Mouse (Mus musculus) midbrain, embryonic 15.5 days (tissue): ENCODE results near the gene Tia1. TPM values are rescaled to one million over a fixed set of nuclear protein-coding genes. Genes with fewer than 3 reads are reported as not detected.
A peak's percentile ranks its signal among the peaks of the same experiment; 100 is the strongest.

Experiments
- ATAC-seq: fragments of 200-750 bp; cut with Nextera tagmentation; replicated peaks from 2 replicates; pipeline ENCODE4 v1.8.0; 2017; ENCODE audit warnings: moderate TSS enrichment
- H3K27ac ChIP-seq: fragments of 300-500 bp; sonication (generic); 2 replicates; pipeline ENCODE4 v1.5.1; 2015; ENCODE audit warnings: mild to moderate bottlenecking, inconsistent platforms
- H3K27me3 ChIP-seq: fragments of 300-500 bp; sonication (generic); replicated peaks from 2 replicates; pipeline ENCODE4 v1.6.1; 2015; ENCODE audit warnings: inconsistent platforms
- H3K36me3 ChIP-seq: fragments of 300-500 bp; sonication (generic); replicated peaks from 2 replicates; pipeline ENCODE4 v1.6.1; 2015; ENCODE audit warnings: inconsistent platforms
- H3K4me1 ChIP-seq: fragments of 300-500 bp; sonication (generic); 2 replicates; pipeline ENCODE4 v1.6.1; 2015; ENCODE audit warnings: inconsistent platforms
- H3K4me2 ChIP-seq: fragments of 300-500 bp; sonication (generic); 2 replicates; pipeline ENCODE4 v1.6.1; 2015; ENCODE audit warnings: inconsistent platforms, mild to moderate bottlenecking, moderate library complexity
- H3K4me3 ChIP-seq: fragments of 300-500 bp; sonication (generic); 2 replicates; pipeline ENCODE4 v1.5.1; 2015; ENCODE audit warnings: mild to moderate bottlenecking, inconsistent platforms
- H3K9ac ChIP-seq: fragments of 300-500 bp; sonication (generic); 2 replicates; pipeline ENCODE4 v1.6.1; 2015; ENCODE audit warnings: mild to moderate bottlenecking, inconsistent platforms
- H3K9me3 ChIP-seq: fragments of 300-500 bp; sonication (generic); 2 replicates; pipeline ENCODE4 v1.6.1; 2016; ENCODE audit warnings: inconsistent platforms
- WGBS: fragments of 180-500 bp; shearing (Covaris S2); methylation state at CpG from one replicate; pipeline ENCODE4 v1.1.7; 2015; ENCODE audit warnings: mixed read lengths; 5-methylcytosine and 5-hydroxymethylcytosine counted together
- polyA plus RNA-seq: library from polyadenylated mRNA; unstranded; fragments of >200 nt; fragmentation: Nextera tagmentation; extraction: Ambion mirVana; gene quantifications from 2 replicates; pipeline ENCODE4 v1.2.1, GENCODE M21; 2015

Gene Tia1
- polyA plus RNA-seq, 1 experiment from 2014 or later: 360 TPM

DNA sequence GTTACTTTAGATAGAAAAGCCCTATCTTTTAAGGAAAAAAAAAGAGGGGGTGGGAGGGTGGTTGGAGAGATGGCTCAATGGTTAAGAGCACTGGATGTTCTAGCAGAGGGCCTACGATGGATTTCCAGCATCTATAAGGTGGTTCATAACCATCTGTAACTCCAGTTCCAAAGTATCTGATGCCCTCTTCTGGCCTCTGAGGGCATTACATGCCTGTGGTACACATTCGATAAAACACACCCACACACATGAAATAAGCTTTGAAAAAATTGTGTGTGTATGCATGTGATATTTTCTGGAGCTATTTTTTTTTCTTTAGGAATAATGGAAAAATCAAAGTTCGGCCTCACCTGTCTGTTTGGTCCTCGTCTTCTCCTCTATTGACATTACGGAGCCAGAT lies 12.7 kb upstream of the Tia1 start:
- 96% methylated on average over 5 of the region's 5 CpGs for WGBS
- H3K4me1 ChIP-seq: peaks cover 22% of the 10 kb centered on the region
- no peaks in the 10 kb centered on the region for H3K27me3 ChIP-seq
- no peak overlapping the region for H3K4me3 ChIP-seq
- peaks cover 48% of the 10 kb centered on the region for H3K36me3 ChIP-seq
- ATAC-seq: no peak
- H3K27ac ChIP-seq: no peak overlapping the region
- H3K4me2 ChIP-seq: no peak overlapping the region
- no peaks in the 10 kb centered on the region for H3K9me3 ChIP-seq
- no peak overlapping the region for H3K9ac ChIP-seq

DNA sequence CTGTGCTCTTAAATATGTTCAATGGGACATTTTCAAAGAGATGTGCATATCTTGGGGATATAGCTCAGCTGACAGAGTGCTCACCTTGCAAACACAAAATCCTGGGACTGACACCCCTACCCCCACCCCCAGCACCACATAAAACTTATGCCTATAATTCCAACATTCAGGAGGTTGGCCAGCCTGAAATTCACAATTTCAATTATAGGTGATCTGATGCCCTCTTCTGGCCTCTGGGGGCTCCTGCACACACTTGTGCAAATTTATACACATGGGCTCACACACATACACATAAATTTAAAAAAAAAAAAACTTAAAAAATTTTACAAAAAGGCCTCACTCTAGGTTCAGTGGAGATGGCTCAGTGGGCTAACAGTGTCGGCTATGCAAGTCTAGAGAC lies 10.8 kb upstream of the Tia1 start:
- 95% methylated on average over 1 of the region's 1 CpGs for WGBS
- Histone ChIP-seq H3K27ac (no peak overlapping the region), H3K27me3 (no peaks in the 10 kb centered on the region), H3K4me3 (no peak overlapping the region), H3K4me2 (no peak overlapping the region), H3K9ac (no peak overlapping the region), H3K4me1 (peaks cover 30% of the 10 kb centered on the region), H3K36me3 (peaks cover 35% of the 10 kb centered on the region), H3K9me3 (no peaks in the 10 kb centered on the region)
- ATAC-seq: no peak

GRCm38 (mm10) chr6:86394078-86394720 lies 9.8 kb upstream of the Tia1 start:
- Histone ChIP-seq H3K9me3 (no peaks in the 10 kb centered on the region), H3K9ac (no peak overlapping the region), H3K36me3 (peaks cover 29% of the 10 kb centered on the region), H3K27ac (no peak overlapping the region), H3K4me1 (peaks cover 30% of the 10 kb centered on the region), H3K4me3 (no peak overlapping the region), H3K27me3 (no peaks in the 10 kb centered on the region), H3K4me2 (no peak overlapping the region)
- no peak for ATAC-seq
- 94% methylated on average over 17 of the region's 17 CpGs for WGBS

- Histone ChIP-seq H3K9me3 (no peaks in the 10 kb centered on the region), H3K4me2 (peak overlapping the region; percentile 63), H3K4me1 (peaks cover 30% of the 10 kb centered on the region), H3K9ac (peak overlapping the region; percentile 92; the same call in 1 of the 2 replicates), H3K27ac (no peak overlapping the region), H3K27me3 (no peaks in the 10 kb centered on the region), H3K4me3 (peak overlapping the region; percentile 91), H3K36me3 (peaks cover 23% of the 10 kb centered on the region)
- WGBS: 88% methylated on average over 9 of the region's 9 CpGs
- ATAC-seq: no peak
These were observed 9.0 kb upstream of the Tia1 start for GRCm38 (mm10) chr6:86395021-86395420.

DNA sequence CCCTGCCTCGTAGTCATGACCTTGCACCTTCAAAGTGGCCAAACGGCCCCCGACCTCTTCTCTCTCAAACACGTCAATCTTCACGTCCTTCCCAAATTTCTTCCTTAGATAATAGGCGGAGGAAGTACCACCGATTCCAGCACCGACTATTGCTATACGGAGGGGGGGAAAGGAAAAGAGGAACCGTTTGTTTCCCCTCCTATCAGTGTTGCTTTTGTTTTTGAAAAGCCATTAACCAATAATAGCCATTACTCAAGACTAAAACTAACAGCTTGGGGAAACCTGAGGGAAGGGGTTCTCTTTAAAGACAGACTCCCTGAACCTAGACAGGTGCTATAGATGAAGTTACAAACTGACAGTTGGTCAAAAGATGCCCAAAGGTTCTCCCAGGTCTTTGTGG lies 8.1 kb upstream of the Tia1 start:
- WGBS: 12% methylated on average over 10 of the region's 10 CpGs
- Histone ChIP-seq H3K27ac (peak overlapping the region; percentile 93), H3K9ac (peak overlapping the region; percentile 92), H3K4me1 (peaks cover 33% of the 10 kb centered on the region), H3K4me3 (peak overlapping the region; percentile 91), H3K4me2 (peak overlapping the region; percentile 63), H3K27me3 (no peaks in the 10 kb centered on the region), H3K36me3 (peaks cover 13% of the 10 kb centered on the region), H3K9me3 (no peaks in the 10 kb centered on the region)
- no peak for ATAC-seq

DNA sequence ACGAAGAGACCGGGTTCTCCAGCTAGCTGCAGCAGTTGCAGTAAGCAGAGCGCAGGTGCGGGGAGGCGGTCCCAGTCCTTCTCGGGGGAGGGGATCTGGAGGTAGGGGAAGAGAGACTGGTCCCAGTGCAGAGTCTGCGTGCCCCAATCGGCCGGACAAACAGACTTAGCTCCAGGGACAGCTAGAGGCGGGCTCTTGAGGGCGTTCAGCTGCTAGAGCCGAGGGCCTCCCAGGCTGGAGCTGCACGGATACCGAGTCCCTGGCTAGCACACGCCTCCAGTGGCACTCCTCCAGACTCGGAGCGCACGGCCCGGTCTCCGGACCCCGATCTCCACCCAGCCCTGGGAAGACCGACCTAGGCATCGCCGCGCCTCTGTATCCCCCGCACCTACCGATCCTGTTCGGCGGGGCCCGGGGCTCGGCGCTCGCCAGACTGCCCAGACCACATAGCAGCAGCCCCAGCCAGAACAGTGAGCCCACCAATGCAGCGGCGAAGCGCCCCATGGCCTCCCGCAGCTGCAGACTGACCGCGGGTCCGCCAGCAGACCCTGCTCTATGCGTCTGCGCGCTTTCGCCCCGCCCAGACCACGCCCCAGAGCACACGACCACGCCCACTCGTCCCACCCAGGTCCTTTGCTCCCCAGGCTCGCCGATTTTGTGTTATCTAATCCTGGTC lies 7.3 kb upstream of the Tia1 start, which contains the start of gene Pcyox1:
TSS of gene Pcyox1 (minus strand) at position 574 of the 676 bp plus-strand sequence.
- H3K4me2 ChIP-seq: peak within 1 kb of the TSS; percentile 63
- ATAC-seq: peak; percentile 95
- no peaks in the 10 kb centered on the region for H3K27me3 ChIP-seq
- H3K4me1 ChIP-seq: peaks cover 34% of the 10 kb centered on the region
- under 1% methylated on average over 51 of the region's 51 CpGs for WGBS
- H3K27ac ChIP-seq: peak within 1 kb of the TSS; percentile 93
- no peaks in the 10 kb centered on the region for H3K9me3 ChIP-seq
- peak within 1 kb of the TSS; percentile 91 for H3K4me3 ChIP-seq
- peak within 1 kb of the TSS; percentile 92 for H3K9ac ChIP-seq
- peaks cover 6% of the 10 kb centered on the region for H3K36me3 ChIP-seq

DNA sequence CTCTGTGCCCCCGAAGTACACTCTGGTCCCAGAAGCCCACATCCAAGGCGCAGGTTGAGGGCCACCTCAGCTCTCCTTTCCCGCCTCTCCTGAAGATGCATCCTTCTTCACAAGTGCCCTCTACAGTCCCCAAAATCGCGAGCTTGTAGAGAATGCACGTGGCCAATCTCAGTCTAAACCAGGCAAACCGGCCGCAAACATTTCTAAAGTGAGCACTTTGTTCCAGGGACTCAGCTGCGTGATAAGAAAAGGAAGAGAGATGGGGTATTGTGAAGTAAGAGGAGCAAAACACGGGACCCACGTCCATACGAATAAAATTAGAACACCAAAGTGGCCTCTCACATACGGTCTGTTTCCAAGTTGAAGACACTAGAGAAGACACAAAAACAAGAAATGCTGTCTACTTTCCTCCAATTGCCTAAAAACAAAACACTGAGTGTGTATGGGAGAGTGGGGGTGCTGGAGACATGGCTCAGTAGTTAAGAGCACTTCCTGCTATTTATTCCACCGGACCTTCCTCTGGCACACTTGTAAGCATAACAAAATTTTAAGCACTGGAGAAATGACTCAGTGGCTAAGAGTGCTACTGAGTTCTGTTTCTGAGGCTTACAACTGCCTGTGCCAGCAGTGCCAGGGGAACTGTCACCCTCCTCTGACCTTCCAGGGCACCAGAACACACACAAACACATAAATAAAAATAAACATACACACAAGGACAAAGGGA lies 6.6 kb upstream of the Tia1 start:
- H3K9me3 ChIP-seq: no peaks in the 10 kb centered on the region
- no peaks in the 10 kb centered on the region for H3K36me3 ChIP-seq
- 7% methylated on average over 14 of the region's 14 CpGs for WGBS
- H3K4me3 ChIP-seq: peak overlapping the region; percentile 91
- ATAC-seq: peak; percentile 2; the same call in 1 of the 2 replicates
- peaks cover 34% of the 10 kb centered on the region for H3K4me1 ChIP-seq
- H3K9ac ChIP-seq: peak overlapping the region; percentile 92
- H3K4me2 ChIP-seq: peak overlapping the region; percentile 63
- H3K27me3 ChIP-seq: no peaks in the 10 kb centered on the region
- H3K27ac ChIP-seq: peak overlapping the region; percentile 93

GRCm38 (mm10) chr6:86398986-86399385 lies 5.0 kb upstream of the Tia1 start:
- no peak overlapping the region for H3K4me3 ChIP-seq
- WGBS: 73% methylated on average over 2 of the region's 2 CpGs
- ATAC-seq: no peak

GRCm38 (mm10) chr6:86399995-86400394 lies 4.0 kb upstream of the Tia1 start:
- no peak overlapping the region for H3K4me2 ChIP-seq
- ATAC-seq: no peak
- WGBS: 92% methylated on average over 2 of the region's 2 CpGs
- H3K27me3 ChIP-seq: no peaks in the 10 kb centered on the region
- H3K9me3 ChIP-seq: no peaks in the 10 kb centered on the region
- no peaks in the 10 kb centered on the region for H3K36me3 ChIP-seq
- no peak overlapping the region for H3K4me3 ChIP-seq
- H3K27ac ChIP-seq: no peak overlapping the region
- H3K4me1 ChIP-seq: peaks cover 25% of the 10 kb centered on the region
- H3K9ac ChIP-seq: no peak overlapping the region

More at GRCm38 (mm10) chr6:86398986-86399385, 5.0 kb upstream of the Tia1 start:
- H3K27ac ChIP-seq: no peak overlapping the region
- no peak overlapping the region for H3K4me2 ChIP-seq
- no peaks in the 10 kb centered on the region for H3K9me3 ChIP-seq
- H3K9ac ChIP-seq: no peak overlapping the region
- peaks cover 35% of the 10 kb centered on the region for H3K4me1 ChIP-seq
- no peaks in the 10 kb centered on the region for H3K36me3 ChIP-seq
- no peaks in the 10 kb centered on the region for H3K27me3 ChIP-seq

DNA sequence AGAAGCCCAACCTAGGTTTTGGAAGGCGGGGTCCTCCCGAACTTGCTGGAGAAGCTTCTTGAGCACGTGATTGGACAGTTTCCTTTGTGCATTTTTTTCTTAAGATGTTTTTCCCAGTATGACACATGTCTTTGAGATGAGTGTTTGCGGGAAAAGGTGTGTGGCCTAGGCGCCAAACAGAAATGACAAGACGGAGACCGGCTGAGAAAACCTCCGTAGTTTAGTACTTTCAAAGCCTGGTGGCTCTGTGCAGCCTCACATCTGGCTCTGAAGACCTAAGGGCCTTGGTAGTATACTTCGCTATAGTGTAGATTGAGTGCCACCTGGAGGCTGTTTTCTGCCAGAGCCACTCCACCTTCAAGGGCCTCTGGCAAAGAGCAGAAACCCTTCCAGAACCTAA lies 3.0 kb upstream of the Tia1 start:
- no peaks in the 10 kb centered on the region for H3K9me3 ChIP-seq
- no peaks in the 10 kb centered on the region for H3K27me3 ChIP-seq
- H3K4me2 ChIP-seq: peak overlapping the region; percentile 39
- H3K27ac ChIP-seq: no peak overlapping the region
- WGBS: 9% methylated on average over 9 of the region's 9 CpGs
- H3K36me3 ChIP-seq: no peaks in the 10 kb centered on the region
- peaks cover 18% of the 10 kb centered on the region for H3K4me1 ChIP-seq
- H3K9ac ChIP-seq: no peak overlapping the region
- H3K4me3 ChIP-seq: peak overlapping the region; percentile 17; the same call in 1 of the 2 replicates
- no peak for ATAC-seq

DNA sequence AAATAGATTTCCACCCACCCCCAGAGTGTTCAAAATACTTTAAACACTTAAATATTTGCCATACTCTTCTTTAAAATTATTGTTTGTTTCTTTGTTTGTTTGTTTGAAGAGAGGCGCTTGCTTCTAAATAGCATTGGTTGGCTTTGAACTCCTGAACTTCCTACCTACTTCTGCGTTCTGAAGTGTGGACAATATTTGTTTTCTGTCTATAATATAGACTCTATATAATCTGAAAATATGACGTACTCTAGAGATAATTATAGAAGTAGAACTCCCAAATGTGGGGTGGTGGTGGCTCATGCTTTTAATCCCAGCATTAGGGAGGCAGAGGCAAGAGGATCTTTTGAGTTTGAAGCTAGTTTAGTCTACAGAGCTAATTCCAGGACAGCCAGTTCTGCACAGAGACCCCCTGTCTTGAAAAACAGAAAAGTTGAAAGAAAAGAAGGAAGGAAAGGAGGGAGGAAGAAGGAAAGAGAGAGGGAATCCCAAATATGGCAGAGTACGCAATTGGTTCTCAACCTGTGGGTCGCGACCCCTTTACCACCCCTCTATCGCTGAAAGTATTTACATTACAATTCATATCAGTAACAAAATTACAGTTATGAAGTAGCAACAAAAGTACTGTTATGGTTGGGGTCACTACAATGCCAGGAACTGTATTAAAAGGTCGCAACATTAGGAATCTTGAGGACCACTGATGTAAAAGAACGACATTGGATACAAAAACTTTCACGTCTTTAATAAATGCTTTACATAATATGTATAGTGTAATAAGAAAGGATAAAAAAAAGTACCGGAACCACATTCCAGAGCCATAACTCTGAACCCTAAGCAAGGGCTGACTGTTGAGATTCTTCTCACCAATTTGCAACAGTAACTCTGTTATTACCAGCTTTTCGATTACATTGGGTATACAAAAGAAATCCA lies 1.1 kb upstream of the Tia1 start:
- no peak for ATAC-seq
- Histone ChIP-seq H3K4me3 (peak overlapping the region; percentile 70), H3K27ac (peak overlapping the region; percentile 100; the same call in 1 of the 2 replicates), H3K4me1 (peaks cover 25% of the 10 kb centered on the region), H3K4me2 (peak overlapping the region; percentile 78), H3K9ac (peak overlapping the region; percentile 99; the same call in 1 of the 2 replicates), H3K9me3 (no peaks in the 10 kb centered on the region), H3K36me3 (0 out of 2 replicates have a peak, but pooled peaks cover 5% of the 10 kb centered on the region), H3K27me3 (no peaks in the 10 kb centered on the region)
- WGBS: 40% methylated on average over 12 of the region's 12 CpGs
